Mouse (Mus musculus) ES-E14 (cell line): ENCODE data around the gene Atrn. TPM values are rescaled to one million over a fixed set of nuclear protein-coding genes. Genes with fewer than 3 reads are reported as not detected.

ENCODE experiments used
- DNase-seq: peaks from one replicate; pipeline ENCODE4 v3.0.0-alpha.2; 2013; ENCODE audit warnings: low read depth, low spot score
- H3K27ac ChIP-seq: 2 replicates; pipeline ENCODE4 v1.5.1; 2012; ENCODE audit warnings: low read depth, mild to moderate bottlenecking, low read length, moderate library complexity, mixed read lengths; ENCODE audit not compliant: poor library complexity, insufficient read depth, severe bottlenecking
- H3K36me3 ChIP-seq: 2 replicates; pipeline ENCODE4 v1.6.1; 2012; ENCODE audit warnings: mild to moderate bottlenecking, low read length, moderate library complexity, mixed read lengths; ENCODE audit not compliant: control insufficient read depth, poor library complexity, insufficient read depth, severe bottlenecking
- H3K4me1 ChIP-seq, 2 experiments: fragments of 150-350 bp in 1 of 2; sonication (generic) in 1 of 2; 2 replicates each; pipeline ENCODE4 v1.6.1; 2012; ENCODE audit warnings: low read length in 2 of 2, mild to moderate bottlenecking in 1 of 2, mixed read lengths in 1 of 2; ENCODE audit not compliant: control insufficient read depth in 2 of 2, insufficient read depth in 2 of 2, poor library complexity in 1 of 2
- H3K4me3 ChIP-seq, 2 experiments: fragments of 150-350 bp in 1 of 2; sonication (generic) in 1 of 2; 2 replicates each; pipeline ENCODE4 v1.5.1; 2012; ENCODE audit warnings: low read length in 2 of 2, low read depth in 1 of 2, mild to moderate bottlenecking in 1 of 2, mixed read lengths in 1 of 2; ENCODE audit not compliant: insufficient read depth in 1 of 2, poor library complexity in 1 of 2, severe bottlenecking in 1 of 2
- H3K9ac ChIP-seq: 2 replicates; pipeline ENCODE4 v1.6.1; 2012; ENCODE audit warnings: low read depth, mild to moderate bottlenecking, low read length, mixed read lengths; ENCODE audit not compliant: poor library complexity, insufficient read depth, severe bottlenecking
- H3K9me3 ChIP-seq: fragments of 150-350 bp; sonication (generic); 2 replicates; pipeline ENCODE4 v1.6.1; 2012; ENCODE audit warnings: low read depth, mild to moderate bottlenecking, low read length; ENCODE audit not compliant: control insufficient read depth, insufficient read depth
- CHD2 ChIP-seq: IDR thresholded peaks from 2 replicates; pipeline ENCODE4 v1.6.1; 2014; ENCODE audit warnings: mild to moderate bottlenecking, low read depth, low read length, inconsistent platforms
- HCFC1 ChIP-seq: IDR thresholded peaks from 2 replicates; pipeline ENCODE4 v1.6.1; 2012; ENCODE audit warnings: low read length, inconsistent platforms, borderline replicate concordance; ENCODE audit not compliant: insufficient read depth
- MAFK ChIP-seq: IDR thresholded peaks from 2 replicates; pipeline ENCODE4 v1.6.1; 2014; ENCODE audit warnings: mild to moderate bottlenecking, low read depth, low read length, inconsistent platforms; ENCODE audit not compliant: insufficient read depth
- ZC3H11A ChIP-seq: IDR thresholded peaks from 2 replicates; pipeline ENCODE4 v1.6.1; 2012; ENCODE audit warnings: low read depth, mild to moderate bottlenecking, inconsistent platforms, low read length, borderline replicate concordance
- ZNF384 ChIP-seq: IDR thresholded peaks from 2 replicates; pipeline ENCODE4 v1.6.1; 2012; ENCODE audit warnings: low read depth, low read length, inconsistent platforms
- in situ Hi-C, 2 experiments: fragments of 600-800 bp; cut with MboI; formaldehyde crosslinking; loops; one replicate each; pipeline ENCODE4 v1.15.1; 2025; ENCODE audit warnings: low sequenced_read_pairs in 2 of 2, inconsistent platforms in 1 of 2; ENCODE audit not compliant: unreplicated experiment in 2 of 2
- total RNA-seq: library from RNA; depleted of rRNA; stranded (reverse); fragments of 300-350 nt; gene quantifications from 2 replicates; pipeline ENCODE4 v1.2.3, GENCODE M21; 2012

Atrn gene
- total RNA-seq, 1 experiment, result 17.0 TPM

GRCm38 (mm10) chr2:131037226-131037990 is 131.1 kb downstream of the Atrn start:
- H3K27ac ChIP-seq, result no peak overlapping the region
- no peak for TF ChIP-seq ZNF384
- no peak for TF ChIP-seq HCFC1
- no peak for TF ChIP-seq ZC3H11A
- no peak for TF ChIP-seq CHD2
- no peak for TF ChIP-seq MAFK
- no peak overlapping the region for H3K9ac ChIP-seq
- peaks cover 0 to 2% of the 10 kb centered on the region in 2 experiments; a peak in 1 of 4 replicates for H3K4me1 ChIP-seq
- H3K4me3 ChIP-seq, result no peak overlapping the region
- in situ Hi-C loops, result no loop called here
- no peaks in the 10 kb centered on the region for H3K36me3 ChIP-seq
- DNase-seq, result no peak
- no peaks in the 10 kb centered on the region for H3K9me3 ChIP-seq

GRCm38 (mm10) chr2:131038197-131038596 is 131.9 kb downstream of the Atrn start:
- TF ChIP-seq ZNF384 (no peak), CHD2 (no peak), ZC3H11A (no peak), MAFK (no peak), HCFC1 (no peak)
- H3K27ac ChIP-seq, result no peak overlapping the region
- no peak overlapping the region for H3K4me3 ChIP-seq
- H3K4me1 ChIP-seq, result peaks cover 0 to 2% of the 10 kb centered on the region in 2 experiments; a peak in 1 of 4 replicates
- in situ Hi-C loops, result no loop called here
- H3K36me3 ChIP-seq, result no peaks in the 10 kb centered on the region
- no peak for DNase-seq
- no peaks in the 10 kb centered on the region for H3K9me3 ChIP-seq
- no peak overlapping the region for H3K9ac ChIP-seq

- in situ Hi-C loops, result no loop called here
Observed at GRCm38 (mm10) chr2:131038675-131039074, 132.4 kb downstream of the Atrn start.

GRCm38 (mm10) chr2:131040854-131041825 is 134.8 kb downstream of the Atrn start:
- Histone ChIP-seq H3K4me1 (peaks cover 0 to 2% of the 10 kb centered on the region in 2 experiments; a peak in 1 of 4 replicates), H3K9me3 (no peaks in the 10 kb centered on the region), H3K4me3 (peak overlapping the region; percentile 60 to 65), H3K36me3 (no peaks in the 10 kb centered on the region), H3K27ac (no peak overlapping the region), H3K9ac (peak overlapping the region; percentile 64)
- DNase-seq, result no peak
- no peak for TF ChIP-seq HCFC1
- no peak for TF ChIP-seq ZNF384
- no peak for TF ChIP-seq CHD2
- no peak for TF ChIP-seq MAFK
- no peak for TF ChIP-seq ZC3H11A
- in situ Hi-C loops, result no loop called here

More at GRCm38 (mm10) chr2:131038675-131039074, 132.4 kb downstream of the Atrn start:
- no peak overlapping the region for H3K27ac ChIP-seq
- TF ChIP-seq ZNF384 (no peak), MAFK (no peak), ZC3H11A (no peak), CHD2 (no peak), HCFC1 (no peak)
- no peaks in the 10 kb centered on the region for H3K9me3 ChIP-seq
- peaks cover 0 to 2% of the 10 kb centered on the region in 2 experiments; a peak in 1 of 4 replicates for H3K4me1 ChIP-seq
- no peak for DNase-seq
- H3K4me3 ChIP-seq, result no peak overlapping the region
- H3K9ac ChIP-seq, result no peak overlapping the region
- no peaks in the 10 kb centered on the region for H3K36me3 ChIP-seq
